Mouse (Mus musculus) heart, adult 11 months (tissue): Measurements from ENCODE around the gene Rasgrf1.

Experiments
- DNase-seq: peaks from one replicate; pipeline ENCODE4 v3.0.0; 2022

Rasgrf1 gene

GRCm38 (mm10) chr9:89907941-89908340 lies 1.8 kb upstream of the Rasgrf1 start:
- DNase-seq, result peak; percentile 60

GRCm38 (mm10) chr9:89908601-89909000 lies 1.1 kb upstream of the Rasgrf1 start:
- peak; percentile 88 for DNase-seq

GRCm38 (mm10) chr9:89910011-89910400 lies 298 bp downstream of the Rasgrf1 start:
- no peak for DNase-seq

GRCm38 (mm10) chr9:89910741-89911444 lies 1.2 kb downstream of the Rasgrf1 start:
- peak; percentile 78 for DNase-seq

- peak; percentile 64 for DNase-seq
These were observed 2.3 kb downstream of the Rasgrf1 start for GRCm38 (mm10) chr9:89911891-89912549.

GRCm38 (mm10) chr9:89913135-89913534 lies 3.4 kb downstream of the Rasgrf1 start:
- DNase-seq, result peak; percentile 70

- peak; percentile 81 for DNase-seq
These were observed 6.8 kb downstream of the Rasgrf1 start for GRCm38 (mm10) chr9:89916471-89916870.

GRCm38 (mm10) chr9:89917431-89917830 lies 7.7 kb downstream of the Rasgrf1 start:
- DNase-seq, result no peak

GRCm38 (mm10) chr9:89918832-89919231 lies 9.1 kb downstream of the Rasgrf1 start:
- peak; percentile 71 for DNase-seq

- peak; percentile 88 for DNase-seq
These were observed 11.4 kb downstream of the Rasgrf1 start for GRCm38 (mm10) chr9:89921121-89921520.

- DNase-seq, result peak; percentile 69
These were observed 13.0 kb downstream of the Rasgrf1 start for GRCm38 (mm10) chr9:89922666-89923065.

GRCm38 (mm10) chr9:89924836-89925235 lies 15.1 kb downstream of the Rasgrf1 start:
- DNase-seq, result peak; percentile 59

- DNase-seq, result no peak
These were observed 18.8 kb downstream of the Rasgrf1 start for GRCm38 (mm10) chr9:89928497-89928896.

- DNase-seq, result peak; percentile 65
These were observed 30.7 kb downstream of the Rasgrf1 start for GRCm38 (mm10) chr9:89940428-89940827.

GRCm38 (mm10) chr9:89946830-89947229 lies 37.1 kb downstream of the Rasgrf1 start:
- peak; percentile 79 for DNase-seq

- DNase-seq, result peak; percentile 82
These were observed 38.9 kb downstream of the Rasgrf1 start for GRCm38 (mm10) chr9:89948602-89949001.

- DNase-seq, result peak; percentile 71
These were observed 44.0 kb downstream of the Rasgrf1 start for GRCm38 (mm10) chr9:89953596-89954215.

- DNase-seq, result peak; percentile 72
These were observed 45.3 kb downstream of the Rasgrf1 start for GRCm38 (mm10) chr9:89954860-89955479.

- DNase-seq, result peak; percentile 61
These were observed 49.3 kb downstream of the Rasgrf1 start for GRCm38 (mm10) chr9:89958959-89959358.

GRCm38 (mm10) chr9:89964091-89964490 lies 54.4 kb downstream of the Rasgrf1 start:
- DNase-seq, result peak; percentile 55

- DNase-seq, result peak; percentile 77
These were observed 58.0 kb downstream of the Rasgrf1 start for GRCm38 (mm10) chr9:89967716-89968115.

GRCm38 (mm10) chr9:89968836-89969450 lies 59.2 kb downstream of the Rasgrf1 start:
- DNase-seq, result peak; percentile 73

GRCm38 (mm10) chr9:89970271-89970670 lies 60.6 kb downstream of the Rasgrf1 start:
- peak; percentile 87 for DNase-seq
